Mouse (Mus musculus): ENCODE data around the gene Trak1. TPM values are rescaled to one million over a fixed set of nuclear protein-coding genes. Genes with fewer than 3 reads are reported as not detected.

Trak1 gene
- polyA plus RNA-seq, 1 experiment from 2014 or later, result 41.6 TPM

DNA sequence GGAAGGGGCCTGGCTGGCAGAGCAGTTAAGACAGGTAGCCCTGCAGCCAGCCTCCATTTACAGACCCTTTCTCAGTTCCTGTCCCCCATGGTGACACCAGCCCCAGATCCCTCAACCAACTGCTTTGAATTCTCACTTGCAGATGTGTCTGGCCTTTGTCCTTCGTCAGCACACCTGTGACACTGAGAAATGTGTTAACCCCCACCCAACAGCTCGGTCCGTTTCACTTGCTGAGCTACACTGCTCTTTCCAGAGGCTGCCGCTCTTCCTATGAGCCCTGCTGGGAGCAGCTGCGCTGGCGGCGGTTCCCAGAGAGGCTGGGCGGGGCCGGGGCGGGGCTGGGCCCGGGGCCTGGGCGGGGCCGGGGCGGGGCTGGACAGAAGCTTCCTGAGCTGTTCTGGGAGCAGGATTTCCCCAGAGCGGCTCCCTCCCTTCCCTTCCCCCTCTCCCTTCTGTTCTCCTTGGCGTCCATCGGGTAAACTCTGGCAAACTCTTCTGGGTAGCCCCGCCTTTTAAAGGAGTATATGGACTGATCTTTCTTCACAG lies 74.1 kb downstream of the Trak1 start:
- 3% methylated on average over 16 of the region's 18 CpGs for WGBS
- peak overlapping the region; percentile 23 for H3K4me3 ChIP-seq
- no peaks in the 10 kb centered on the region for H3K9me3 ChIP-seq (replicated peaks)
- no peaks in the 10 kb centered on the region for H3K27me3 ChIP-seq
- H3K9ac ChIP-seq, result peak overlapping the region; percentile 58
- peaks cover 65% of the 10 kb centered on the region for H3K4me1 ChIP-seq
- no peaks in the 10 kb centered on the region for H3K36me3 ChIP-seq
- peak overlapping the region; percentile 95 for H3K27ac ChIP-seq
- ATAC-seq (ENCODE audit: low FRiP score), result peak; percentile 92
- H3K4me2 ChIP-seq (replicated peaks), result peak overlapping the region; percentile 55

DNA sequence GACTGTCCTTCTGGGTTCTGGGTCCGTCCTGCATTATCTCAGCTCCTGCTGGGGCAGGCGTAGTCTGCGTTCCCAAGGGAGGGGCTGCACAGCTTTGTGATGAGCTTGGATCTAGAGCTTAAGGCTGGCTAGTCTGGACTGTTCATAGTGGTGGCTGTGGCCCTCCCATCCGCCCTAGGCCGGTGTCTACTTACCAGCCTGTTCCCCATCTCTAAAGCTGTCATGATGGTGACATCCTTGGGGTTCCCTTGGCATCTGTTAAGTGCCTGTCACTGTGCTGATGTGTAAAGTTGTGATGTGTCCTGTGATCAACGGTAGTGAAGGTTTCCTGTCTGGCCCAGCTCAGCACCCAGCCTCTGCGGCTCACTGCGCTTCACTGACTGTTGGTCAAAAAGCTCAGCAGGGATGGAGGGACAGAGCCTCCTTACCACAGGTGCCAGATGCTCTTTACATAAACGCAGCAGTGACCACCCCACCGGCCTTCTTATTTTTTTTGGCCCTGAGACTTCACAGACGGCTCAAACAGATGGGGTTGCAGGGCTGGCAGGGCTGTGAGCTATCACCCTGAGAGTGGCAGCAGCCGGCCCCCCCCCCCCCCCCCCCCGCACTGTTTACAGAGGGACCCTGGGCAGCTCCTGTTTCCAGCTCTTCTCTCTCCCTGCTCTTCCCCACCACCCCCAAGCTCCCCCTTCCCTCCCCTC lies 74.8 kb downstream of the Trak1 start:
- Histone ChIP-seq H3K9ac (peak overlapping the region; percentile 41; the same call in 1 of the 2 replicates), H3K9me3 (replicated peaks) (no peaks in the 10 kb centered on the region), H3K4me2 (replicated peaks) (peak overlapping the region; percentile 55), H3K27me3 (no peaks in the 10 kb centered on the region), H3K4me1 (peaks cover 58% of the 10 kb centered on the region), H3K4me3 (peak overlapping the region; percentile 23), H3K27ac (peak overlapping the region; percentile 95), H3K36me3 (no peaks in the 10 kb centered on the region)
- ATAC-seq (ENCODE audit: low FRiP score), result peak; percentile 71
- WGBS, result 5% methylated on average over 11 of the region's 13 CpGs

DNA sequence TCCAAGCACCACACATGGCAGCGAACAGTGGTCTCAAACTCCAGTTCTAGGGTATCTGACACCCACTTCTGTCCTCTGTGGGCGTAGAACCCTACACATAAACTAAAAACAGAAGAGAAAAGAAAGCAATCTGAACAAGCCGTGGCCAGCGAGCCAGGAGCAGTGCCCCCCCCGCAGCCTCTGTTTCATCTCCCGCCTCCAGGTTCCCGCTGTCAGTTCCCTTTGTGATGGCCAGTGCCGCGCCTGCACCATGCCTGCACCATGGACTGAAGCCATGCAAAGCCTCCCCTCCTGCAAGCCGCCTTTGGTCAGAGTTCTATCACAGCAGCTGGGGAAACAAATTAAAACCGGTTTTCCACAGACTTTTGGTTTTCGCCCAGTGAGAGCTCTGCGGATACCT lies 75.8 kb downstream of the Trak1 start:
- 25% methylated on average over 13 of the region's 13 CpGs for WGBS
- Histone ChIP-seq H3K4me1 (peaks cover 48% of the 10 kb centered on the region), H3K4me2 (replicated peaks) (no peak overlapping the region), H3K36me3 (no peaks in the 10 kb centered on the region), H3K9ac (no peak overlapping the region), H3K9me3 (replicated peaks) (no peaks in the 10 kb centered on the region), H3K4me3 (no peak overlapping the region), H3K27me3 (no peaks in the 10 kb centered on the region), H3K27ac (peak overlapping the region; percentile 35)
- ATAC-seq (ENCODE audit: low FRiP score), result no peak

DNA sequence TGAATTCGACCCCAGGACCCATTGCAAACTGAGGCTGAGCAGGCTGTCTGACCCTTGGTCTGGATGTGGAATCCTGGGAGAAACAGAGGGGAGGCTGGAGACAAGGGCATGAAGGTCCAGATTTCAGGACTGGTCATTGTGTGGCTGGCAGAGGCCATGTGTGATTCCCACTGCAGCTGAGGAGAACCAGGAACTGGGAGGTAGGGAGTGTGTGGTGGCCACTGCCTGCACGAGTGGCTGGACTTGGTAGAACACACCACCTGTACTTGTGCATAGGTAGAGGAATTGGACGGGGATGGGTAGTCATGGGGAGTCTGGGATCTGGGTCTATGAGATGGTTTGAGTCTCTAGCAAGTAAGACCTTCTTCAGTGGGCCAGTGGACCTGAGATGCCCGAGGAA lies 76.2 kb downstream of the Trak1 start:
- Histone ChIP-seq H3K4me2 (replicated peaks) (no peak overlapping the region), H3K4me1 (peaks cover 48% of the 10 kb centered on the region)

DNA sequence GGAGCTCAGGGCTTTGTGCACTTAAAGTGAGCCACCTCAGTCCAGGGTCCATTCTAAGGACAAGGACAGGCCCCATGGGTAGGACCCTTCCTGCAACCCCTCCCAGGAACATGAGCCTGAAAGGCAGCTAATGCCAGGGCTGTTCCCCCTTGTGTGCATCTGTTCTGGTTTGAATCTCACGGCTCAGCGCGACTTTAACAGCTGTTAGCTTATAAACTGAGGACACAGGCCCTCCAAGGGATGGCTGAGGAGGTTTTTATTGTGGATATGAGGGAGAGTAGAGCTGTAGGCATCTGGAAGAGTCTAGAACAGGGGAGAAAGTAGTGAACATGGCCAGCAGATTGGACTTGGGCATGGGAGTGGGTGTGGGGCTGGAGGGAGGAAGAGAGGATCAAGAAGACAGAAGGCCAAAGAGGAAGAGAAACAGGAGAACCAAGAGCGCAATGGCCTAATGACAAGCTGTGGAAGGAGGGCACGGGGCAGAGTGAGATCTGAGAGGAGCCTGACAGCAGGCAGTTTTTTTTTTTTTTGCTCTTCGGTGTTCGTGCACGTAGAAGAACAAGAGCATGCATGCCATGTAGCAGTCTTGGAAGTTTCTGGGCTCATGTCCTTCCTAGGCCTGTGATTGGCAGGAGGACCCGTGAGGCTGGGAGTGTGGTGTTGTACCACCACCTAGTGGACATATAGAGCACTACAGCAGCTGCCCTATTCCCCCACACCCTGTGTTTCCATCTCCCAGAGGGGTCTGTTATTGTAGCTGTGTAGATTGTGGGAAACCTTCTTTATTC lies 77.0 kb downstream of the Trak1 start:
- no peak for ATAC-seq (ENCODE audit: low FRiP score)
- H3K27ac ChIP-seq, result peak overlapping the region; percentile 24
- H3K9me3 ChIP-seq (replicated peaks), result no peaks in the 10 kb centered on the region
- no peaks in the 10 kb centered on the region for H3K36me3 ChIP-seq
- H3K4me3 ChIP-seq, result no peak overlapping the region
- no peak overlapping the region for H3K9ac ChIP-seq
- 33% methylated on average over 9 of the region's 9 CpGs for WGBS
- peaks cover 48% of the 10 kb centered on the region for H3K4me1 ChIP-seq
- H3K4me2 ChIP-seq (replicated peaks), result no peak overlapping the region
- H3K27me3 ChIP-seq, result no peaks in the 10 kb centered on the region

More for the DNA sequence above, 76.2 kb downstream of the Trak1 start:
- Histone ChIP-seq H3K9me3 (replicated peaks) (no peaks in the 10 kb centered on the region), H3K4me3 (no peak overlapping the region), H3K27me3 (no peaks in the 10 kb centered on the region), H3K36me3 (no peaks in the 10 kb centered on the region), H3K27ac (peak overlapping the region; percentile 35), H3K9ac (no peak overlapping the region)
- WGBS, result 52% methylated on average over 4 of the region's 4 CpGs
- no peak for ATAC-seq (ENCODE audit: low FRiP score)

DNA sequence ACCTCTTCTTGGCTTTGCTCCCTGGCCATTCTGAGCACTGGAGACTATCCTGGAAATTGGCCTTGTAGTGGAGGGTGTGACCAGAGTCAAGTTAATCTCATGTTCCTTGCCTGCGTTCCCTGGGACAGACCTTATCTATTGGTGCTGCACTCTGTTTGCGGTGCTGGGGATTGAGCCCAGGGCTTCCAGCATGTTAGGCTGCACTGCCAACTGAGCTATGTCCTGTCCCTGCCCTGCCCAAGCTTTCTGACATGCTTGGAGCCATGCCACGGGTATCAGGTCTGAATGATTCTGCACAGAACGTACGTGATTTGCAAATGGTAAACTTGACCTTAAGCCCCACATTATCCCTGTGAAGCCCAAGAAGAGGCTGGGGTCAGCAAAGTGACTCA lies 77.6 kb downstream of the Trak1 start:
- ATAC-seq (ENCODE audit: low FRiP score), result no peak
- peaks cover 45% of the 10 kb centered on the region for H3K4me1 ChIP-seq
- no peaks in the 10 kb centered on the region for H3K36me3 ChIP-seq
- H3K4me3 ChIP-seq, result no peak overlapping the region
- no peak overlapping the region for H3K9ac ChIP-seq
- no peaks in the 10 kb centered on the region for H3K9me3 ChIP-seq (replicated peaks)
- H3K27ac ChIP-seq, result no peak overlapping the region
- WGBS, result 88% methylated on average over 5 of the region's 5 CpGs
- no peaks in the 10 kb centered on the region for H3K27me3 ChIP-seq
- H3K4me2 ChIP-seq (replicated peaks), result no peak overlapping the region

DNA sequence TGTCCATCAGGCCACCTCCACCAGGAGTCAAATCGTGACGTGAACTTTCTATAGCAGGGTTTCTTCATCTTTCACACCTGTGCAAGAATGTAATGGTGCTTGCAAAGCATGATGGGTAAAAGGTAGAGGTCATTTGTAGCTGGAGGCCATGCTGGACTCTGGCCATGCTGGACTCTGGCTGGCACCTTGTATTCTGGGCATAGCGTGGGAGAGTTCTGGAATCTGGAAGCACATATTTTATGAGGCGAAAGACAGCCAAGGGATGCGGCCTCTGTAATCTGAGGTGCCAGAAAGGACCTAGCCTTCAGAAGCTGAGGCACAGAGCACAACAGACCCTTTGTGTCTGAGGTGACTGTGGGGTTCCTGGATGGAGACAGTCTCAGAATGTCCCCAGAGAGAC lies 78.8 kb downstream of the Trak1 start:
- H3K27ac ChIP-seq, result no peak overlapping the region
- H3K27me3 ChIP-seq, result no peaks in the 10 kb centered on the region
- WGBS, result 87% methylated on average over 5 of the region's 5 CpGs
- H3K36me3 ChIP-seq, result no peaks in the 10 kb centered on the region
- no peak overlapping the region for H3K9ac ChIP-seq
- peaks cover 32% of the 10 kb centered on the region for H3K4me1 ChIP-seq
- no peak for ATAC-seq (ENCODE audit: low FRiP score)
- no peak overlapping the region for H3K4me3 ChIP-seq
- H3K9me3 ChIP-seq (replicated peaks), result no peaks in the 10 kb centered on the region
- no peak overlapping the region for H3K4me2 ChIP-seq (replicated peaks)

DNA sequence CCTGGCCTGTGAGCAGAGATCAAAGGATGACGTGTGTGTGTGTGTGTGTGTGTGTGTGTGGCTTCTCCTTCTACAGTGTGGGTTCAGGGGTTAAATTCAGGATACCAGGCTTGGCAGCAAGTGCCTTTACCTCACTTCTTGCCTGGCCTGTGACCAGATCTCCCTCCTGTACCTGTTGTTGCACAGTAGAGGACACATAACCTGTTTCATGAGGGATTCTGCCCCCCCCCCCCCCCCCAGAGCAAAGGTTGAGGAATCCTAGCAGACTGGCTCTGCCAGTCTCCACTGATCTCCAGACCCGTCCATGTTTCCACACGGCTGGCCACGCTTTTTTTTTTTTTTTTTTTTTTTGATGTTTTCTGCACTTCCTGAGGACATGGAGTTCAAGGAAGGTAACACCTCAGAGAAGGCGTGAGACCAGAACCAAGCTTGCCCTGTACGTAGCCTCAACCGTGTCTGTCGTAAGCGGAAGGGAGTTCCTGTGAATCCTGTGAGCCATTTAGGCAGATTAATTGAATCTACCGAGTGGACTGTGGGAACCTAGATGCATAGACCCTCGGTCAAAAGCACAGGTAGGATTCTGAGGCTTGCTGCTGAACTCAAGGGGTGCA lies 83.1 kb downstream of the Trak1 start:
- Histone ChIP-seq H3K27me3 (no peaks in the 10 kb centered on the region), H3K4me1 (peaks cover 18% of the 10 kb centered on the region), H3K4me3 (no peak overlapping the region), H3K27ac (no peak overlapping the region), H3K36me3 (no peaks in the 10 kb centered on the region), H3K4me2 (replicated peaks) (no peak overlapping the region), H3K9me3 (replicated peaks) (no peaks in the 10 kb centered on the region), H3K9ac (no peak overlapping the region)
- 76% methylated on average over 8 of the region's 11 CpGs for WGBS
- no peak for ATAC-seq (ENCODE audit: low FRiP score)

DNA sequence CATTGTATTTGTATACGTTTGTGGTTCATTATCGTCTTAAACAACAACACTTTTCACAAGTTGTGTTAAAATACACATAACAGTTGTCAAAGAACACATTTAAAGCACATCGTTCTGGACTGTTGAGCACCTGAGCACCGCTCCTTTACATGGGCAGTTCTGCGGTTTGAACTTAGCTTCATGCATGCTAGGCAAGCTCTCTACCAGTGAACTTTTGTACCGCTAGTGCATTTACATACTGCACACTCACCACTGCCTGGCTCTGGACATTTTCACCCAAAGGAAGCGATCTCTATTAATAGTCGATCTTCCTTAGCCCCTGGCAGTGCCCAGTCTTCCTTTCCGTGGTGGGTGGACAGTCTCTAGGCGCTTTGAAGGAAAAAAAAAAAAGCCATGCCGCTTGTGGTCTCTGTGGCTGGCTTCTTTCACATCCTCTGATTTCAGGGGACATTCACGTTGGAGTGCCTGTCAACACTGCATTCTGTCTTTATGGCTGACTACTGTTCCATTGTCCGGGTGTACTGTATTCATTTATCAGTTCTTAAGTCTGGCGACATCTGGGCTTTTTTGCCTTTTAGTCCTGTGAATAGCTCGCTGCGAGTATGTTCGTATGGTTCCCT lies 84.5 kb downstream of the Trak1 start:
- Histone ChIP-seq H3K9ac (no peak overlapping the region), H3K4me3 (no peak overlapping the region), H3K4me2 (replicated peaks) (no peak overlapping the region), H3K4me1 (peaks cover 31% of the 10 kb centered on the region), H3K27me3 (no peaks in the 10 kb centered on the region), H3K36me3 (no peaks in the 10 kb centered on the region), H3K9me3 (replicated peaks) (no peaks in the 10 kb centered on the region), H3K27ac (peak overlapping the region; percentile 40; the same call in 1 of the 2 replicates)
- ATAC-seq (ENCODE audit: low FRiP score), result no peak
- WGBS, result 81% methylated on average over 17 of the region's 17 CpGs

DNA sequence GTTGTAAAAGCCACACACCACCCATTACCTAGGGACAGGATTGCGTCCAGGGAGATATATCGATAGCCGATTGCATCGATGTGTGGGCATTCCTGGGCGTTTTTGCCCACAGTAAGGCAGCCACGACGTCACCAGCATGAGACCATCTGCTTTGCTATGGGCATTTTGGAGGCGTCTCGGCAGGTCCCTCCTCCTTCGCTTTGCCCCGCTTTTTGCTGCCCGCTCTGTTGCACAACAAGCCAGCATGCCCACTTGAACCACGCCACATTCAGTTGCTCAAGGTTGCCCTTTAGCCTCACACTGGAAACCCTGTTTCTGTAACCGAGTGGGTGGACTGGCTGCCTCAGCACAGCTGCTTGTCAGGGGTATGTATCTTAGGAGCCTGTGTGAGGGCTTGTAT lies 85.3 kb downstream of the Trak1 start:
- 92% methylated on average over 14 of the region's 14 CpGs for WGBS
- H3K27me3 ChIP-seq, result no peaks in the 10 kb centered on the region
- no peak for ATAC-seq (ENCODE audit: low FRiP score)
- no peak overlapping the region for H3K4me2 ChIP-seq (replicated peaks)
- no peaks in the 10 kb centered on the region for H3K9me3 ChIP-seq (replicated peaks)
- peaks cover 36% of the 10 kb centered on the region for H3K4me1 ChIP-seq
- H3K4me3 ChIP-seq, result no peak overlapping the region
- H3K27ac ChIP-seq, result no peak overlapping the region
- H3K36me3 ChIP-seq, result no peaks in the 10 kb centered on the region
- no peak overlapping the region for H3K9ac ChIP-seq

DNA sequence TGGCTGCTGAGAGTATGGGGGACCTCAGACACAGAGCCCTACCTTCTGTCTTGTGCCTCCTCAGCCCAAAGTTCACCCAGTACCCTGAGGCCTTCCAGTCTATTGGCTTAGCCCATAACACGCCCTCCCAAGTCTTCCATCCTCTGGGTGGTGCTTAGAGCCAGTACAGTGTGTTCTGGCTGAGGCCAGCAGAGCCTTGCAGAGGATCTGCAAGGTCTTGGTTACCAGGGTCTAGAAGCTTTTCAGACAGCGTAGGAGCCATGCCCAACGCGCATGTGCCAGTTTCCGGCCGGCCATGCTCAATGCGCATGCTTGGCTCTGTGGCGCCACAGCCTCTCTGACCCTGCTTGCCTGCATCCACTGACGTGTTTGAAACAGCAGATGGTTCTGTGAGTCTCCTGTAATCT lies 85.9 kb downstream of the Trak1 start:
- no peak overlapping the region for H3K27ac ChIP-seq
- H3K9ac ChIP-seq, result no peak overlapping the region
- H3K9me3 ChIP-seq (replicated peaks), result no peaks in the 10 kb centered on the region

DNA sequence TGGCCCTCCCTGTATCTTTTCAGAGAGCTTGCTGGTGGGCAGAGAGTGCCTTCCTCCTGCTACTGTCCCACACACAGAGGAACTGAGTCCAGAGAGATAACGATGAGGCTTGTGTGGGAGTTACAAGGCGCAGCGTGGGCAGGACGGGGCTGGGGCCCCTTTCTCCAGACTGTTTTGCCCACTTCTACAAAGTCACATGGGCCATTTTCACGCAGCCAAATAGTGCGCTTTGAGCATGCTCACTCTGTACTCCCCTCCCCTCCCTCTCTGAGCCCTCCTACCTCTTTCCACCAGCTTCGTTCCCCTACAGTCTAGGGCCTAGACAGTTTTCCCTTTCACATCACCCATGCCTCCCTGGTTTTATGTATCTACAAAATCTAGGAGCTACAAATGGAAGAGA lies 87.3 kb downstream of the Trak1 start:
- Histone ChIP-seq H3K9ac (no peak overlapping the region), H3K27me3 (no peaks in the 10 kb centered on the region), H3K4me3 (no peak overlapping the region), H3K9me3 (replicated peaks) (no peaks in the 10 kb centered on the region), H3K27ac (no peak overlapping the region), H3K36me3 (no peaks in the 10 kb centered on the region), H3K4me2 (replicated peaks) (no peak overlapping the region), H3K4me1 (peaks cover 46% of the 10 kb centered on the region)
- WGBS, result 82% methylated on average over 7 of the region's 7 CpGs
- ATAC-seq (ENCODE audit: low FRiP score), result no peak

More for the DNA sequence above, 85.9 kb downstream of the Trak1 start:
- H3K36me3 ChIP-seq, result no peaks in the 10 kb centered on the region
- H3K4me1 ChIP-seq, result peaks cover 42% of the 10 kb centered on the region
- no peak for ATAC-seq (ENCODE audit: low FRiP score)
- H3K4me2 ChIP-seq (replicated peaks), result no peak overlapping the region
- WGBS, result 87% methylated on average over 9 of the region's 9 CpGs
- H3K4me3 ChIP-seq, result no peak overlapping the region
- no peaks in the 10 kb centered on the region for H3K27me3 ChIP-seq
